Mouse (Mus musculus): ENCODE measurements around the gene Ccdc85c. TPM values are rescaled to one million over a fixed set of nuclear protein-coding genes. Genes with fewer than 3 reads are reported as not detected.
A peak's percentile ranks its signal among the peaks of the same experiment; 100 is the strongest.

Gene Ccdc85c
- polyA plus RNA-seq, 1 experiment from 2014 or later = 5.4 TPM

- Histone ChIP-seq H3K4me3 (no peak overlapping the region), H3K36me3 (no peaks in the 10 kb centered on the region), H3K27ac (no peak overlapping the region), H3K4me1 (peaks cover 32% of the 10 kb centered on the region), H3K27me3 (ENCODE audit: low read depth, poor library complexity, severe bottlenecking) (peaks cover 24% of the 10 kb centered on the region; the same call in 1 of the 2 replicates), H3K9me3 (replicated peaks) (no peaks in the 10 kb centered on the region)
- WGBS = 95% methylated on average over 8 of the region's 8 CpGs
- DNase-seq (ENCODE audit: low spot score) = no peak
Observed at GRCm38 (mm10) chr12:108287011-108287410, 11.8 kb upstream of the Ccdc85c start.

- H3K27me3 ChIP-seq (ENCODE audit: low read depth, poor library complexity, severe bottlenecking) = peaks cover 20% of the 10 kb centered on the region; the same call in 1 of the 2 replicates
- no peak overlapping the region for H3K27ac ChIP-seq
- no peaks in the 10 kb centered on the region for H3K9me3 ChIP-seq (replicated peaks)
- no peak for DNase-seq (ENCODE audit: low spot score)
- no peaks in the 10 kb centered on the region for H3K36me3 ChIP-seq
- peaks cover 26% of the 10 kb centered on the region for H3K4me1 ChIP-seq
- WGBS = 80% methylated on average over 4 of the region's 4 CpGs
- H3K4me3 ChIP-seq = no peak overlapping the region
Observed at GRCm38 (mm10) chr12:108286381-108286780, 11.2 kb upstream of the Ccdc85c start.

GRCm38 (mm10) chr12:108285225-108286011 is 10.2 kb upstream of the Ccdc85c start:
- Histone ChIP-seq H3K9me3 (replicated peaks) (no peaks in the 10 kb centered on the region), H3K36me3 (no peaks in the 10 kb centered on the region), H3K27ac (peak overlapping the region; percentile 69), H3K4me3 (0 out of 2 replicates have a peak overlapping the region, but pooled peaks have one; percentile 9), H3K4me1 (peaks cover 35% of the 10 kb centered on the region), H3K27me3 (ENCODE audit: low read depth, poor library complexity, severe bottlenecking) (peaks cover 26% of the 10 kb centered on the region; the same call in 1 of the 2 replicates)
- WGBS = 35% methylated on average over 11 of the region's 11 CpGs
- DNase-seq (ENCODE audit: low spot score) = peak; percentile 53

DNA sequence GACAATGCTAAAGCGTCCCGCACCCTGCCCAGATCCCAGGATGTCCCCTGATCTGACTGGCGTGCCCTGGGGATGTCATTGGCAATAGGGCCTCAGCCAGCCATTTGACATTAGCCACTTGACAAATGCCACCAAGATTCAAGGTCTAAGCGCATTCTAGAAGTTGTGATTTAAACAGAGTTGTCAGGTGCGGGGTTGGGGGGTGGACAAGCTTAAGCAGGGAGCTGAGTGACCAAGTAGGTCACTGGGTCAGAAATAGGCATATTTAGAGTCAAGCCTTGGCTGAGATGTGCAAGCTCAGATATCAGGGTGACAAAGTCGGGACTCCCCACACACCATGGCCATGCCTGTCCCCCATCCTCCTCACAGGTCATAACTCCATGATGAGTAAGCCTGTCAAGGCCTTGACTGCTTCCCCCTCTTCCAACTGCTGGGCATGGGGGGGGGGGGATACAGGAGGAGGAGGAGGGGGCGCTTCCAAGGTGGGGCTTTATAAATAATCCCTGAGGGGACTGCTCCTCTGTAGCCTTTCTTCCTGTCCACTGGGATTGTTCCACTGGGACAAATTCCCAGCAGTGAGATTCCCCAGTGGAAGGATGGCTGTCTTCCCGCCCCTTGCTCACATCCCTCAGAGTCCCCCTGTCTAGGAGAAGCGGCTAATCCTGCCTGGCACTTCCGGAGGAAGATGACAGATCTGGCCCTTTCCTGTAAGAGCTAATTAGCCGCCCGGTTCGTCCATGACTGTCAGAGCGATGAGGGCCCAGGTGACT is 9.4 kb upstream of the Ccdc85c start:
- WGBS = 34% methylated on average over 14 of the region's 14 CpGs
- H3K9me3 ChIP-seq (replicated peaks) = no peaks in the 10 kb centered on the region
- H3K27ac ChIP-seq = peak overlapping the region; percentile 69
- DNase-seq (ENCODE audit: low spot score) = no peak
- H3K4me1 ChIP-seq = peaks cover 39% of the 10 kb centered on the region
- peaks cover 21% of the 10 kb centered on the region; the same call in 1 of the 2 replicates for H3K27me3 ChIP-seq (ENCODE audit: low read depth, poor library complexity, severe bottlenecking)
- no peak overlapping the region for H3K4me3 ChIP-seq
- H3K36me3 ChIP-seq = no peaks in the 10 kb centered on the region

DNA sequence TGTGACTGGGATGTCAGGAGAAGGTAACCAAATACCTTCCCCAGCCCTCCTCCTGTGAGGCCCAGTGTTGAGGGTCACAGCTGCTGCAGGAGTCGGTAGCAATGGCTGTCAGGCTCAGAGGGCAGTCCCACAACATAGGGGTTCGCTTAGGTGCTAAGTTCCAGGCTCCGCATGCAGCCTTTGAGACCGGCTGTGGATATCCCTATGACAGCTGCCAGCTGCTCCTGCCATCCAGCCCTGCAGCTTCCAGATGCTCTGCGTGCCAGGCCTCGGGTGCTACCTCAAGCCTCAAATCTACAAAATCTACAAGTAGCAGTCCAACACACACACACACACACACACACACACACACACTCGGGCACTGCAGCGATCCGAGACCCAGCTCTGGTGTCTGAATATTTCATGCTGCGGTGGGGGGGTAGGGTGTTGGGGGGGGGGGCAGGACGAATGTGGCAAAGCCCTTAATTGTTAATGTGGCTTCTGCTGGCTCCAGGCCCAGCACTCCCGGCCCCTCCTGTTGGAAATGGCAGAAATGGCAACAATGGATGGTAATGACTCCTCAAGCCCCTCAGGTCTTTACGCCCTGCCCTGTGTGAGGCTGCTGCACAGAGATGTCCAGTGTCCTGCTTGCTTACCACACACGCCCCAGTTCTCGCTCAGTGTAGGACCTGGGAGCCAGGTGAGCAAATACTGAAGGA is 3.1 kb upstream of the Ccdc85c start:
- Histone ChIP-seq H3K4me3 (peak overlapping the region; percentile 68; the same call in 1 of the 2 replicates), H3K36me3 (no peaks in the 10 kb centered on the region), H3K27ac (no peak overlapping the region), H3K4me1 (peaks cover 61% of the 10 kb centered on the region), H3K9me3 (replicated peaks) (no peaks in the 10 kb centered on the region), H3K27me3 (ENCODE audit: low read depth, poor library complexity, severe bottlenecking) (peaks cover 50% of the 10 kb centered on the region)
- 46% methylated on average over 15 of the region's 15 CpGs for WGBS
- DNase-seq (ENCODE audit: low spot score) = no peak

DNA sequence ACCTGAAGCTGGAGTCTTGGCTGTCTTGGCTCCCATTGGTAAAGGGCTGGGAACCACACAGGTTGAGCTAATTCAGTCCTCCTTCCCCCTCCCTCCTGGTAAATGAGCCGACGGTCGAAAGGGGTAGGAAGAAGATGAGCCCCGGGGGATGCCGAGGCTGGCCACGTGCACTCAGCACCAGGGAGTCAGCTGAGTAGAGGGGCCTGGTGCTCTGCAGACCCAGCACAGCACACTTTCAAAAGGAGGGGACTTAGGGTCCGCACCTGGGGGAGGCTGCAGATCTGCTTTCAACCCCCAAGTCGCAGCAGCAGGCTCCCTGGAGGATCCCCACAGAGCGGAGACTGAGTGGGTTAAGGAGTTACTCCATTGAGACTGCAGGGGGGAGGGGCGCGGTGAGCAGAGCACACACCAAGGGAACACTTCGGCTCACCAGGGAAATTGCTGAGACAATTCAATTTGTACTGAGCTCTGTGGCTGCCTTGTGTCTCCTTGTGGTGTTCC is 2.2 kb upstream of the Ccdc85c start:
- 1% methylated on average over 12 of the region's 12 CpGs for WGBS
- Histone ChIP-seq H3K4me1 (peaks cover 71% of the 10 kb centered on the region), H3K36me3 (no peaks in the 10 kb centered on the region), H3K4me3 (peak overlapping the region; percentile 68), H3K27ac (peak overlapping the region; percentile 59; the same call in 1 of the 2 replicates), H3K27me3 (ENCODE audit: low read depth, poor library complexity, severe bottlenecking) (peaks cover 57% of the 10 kb centered on the region), H3K9me3 (replicated peaks) (no peaks in the 10 kb centered on the region)
- peak; percentile 59 for DNase-seq (ENCODE audit: low spot score)

GRCm38 (mm10) chr12:108275920-108276822 is 946 bp upstream of the Ccdc85c start:
- Histone ChIP-seq H3K9me3 (replicated peaks) (no peaks in the 10 kb centered on the region), H3K4me3 (peak overlapping the region; percentile 68), H3K4me1 (peaks cover 81% of the 10 kb centered on the region), H3K27me3 (ENCODE audit: low read depth, poor library complexity, severe bottlenecking) (peaks cover 55% of the 10 kb centered on the region), H3K36me3 (0 out of 2 replicates have a peak, but pooled peaks cover 2% of the 10 kb centered on the region), H3K27ac (peak overlapping the region; percentile 93)
- DNase-seq (ENCODE audit: low spot score) = peak; percentile 73
- under 1% methylated on average over 45 of the region's 47 CpGs for WGBS

DNA sequence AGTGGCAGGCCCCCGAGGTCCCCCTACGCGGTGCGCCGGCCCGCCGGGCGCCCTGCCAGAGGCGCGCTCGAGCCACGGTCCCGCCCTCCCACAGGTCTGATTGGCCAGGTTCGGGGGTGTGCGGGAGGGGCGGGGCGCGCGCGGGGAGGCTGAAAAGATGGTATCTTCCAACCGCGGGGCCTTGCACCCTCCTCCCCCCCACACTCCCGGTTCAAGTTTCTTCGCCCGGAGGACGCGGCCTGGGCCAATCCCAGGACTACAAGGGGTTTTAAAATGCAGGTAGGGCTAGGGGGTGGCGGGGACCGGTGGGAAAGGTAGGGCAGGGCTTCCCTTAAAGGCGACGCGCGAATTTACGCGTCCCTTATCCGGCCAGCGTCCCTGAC is 274 bp upstream of the Ccdc85c start:
- Histone ChIP-seq H3K9me3 (replicated peaks) (no peaks in the 10 kb centered on the region), H3K4me1 (peaks cover 80% of the 10 kb centered on the region), H3K27me3 (ENCODE audit: low read depth, poor library complexity, severe bottlenecking) (peaks cover 51% of the 10 kb centered on the region), H3K27ac (peak overlapping the region; percentile 93), H3K4me3 (peak overlapping the region; percentile 68), H3K36me3 (0 out of 2 replicates have a peak, but pooled peaks cover 2% of the 10 kb centered on the region)
- WGBS = 1% methylated on average over 37 of the region's 37 CpGs
- peak; percentile 100 for DNase-seq (ENCODE audit: low spot score)

DNA sequence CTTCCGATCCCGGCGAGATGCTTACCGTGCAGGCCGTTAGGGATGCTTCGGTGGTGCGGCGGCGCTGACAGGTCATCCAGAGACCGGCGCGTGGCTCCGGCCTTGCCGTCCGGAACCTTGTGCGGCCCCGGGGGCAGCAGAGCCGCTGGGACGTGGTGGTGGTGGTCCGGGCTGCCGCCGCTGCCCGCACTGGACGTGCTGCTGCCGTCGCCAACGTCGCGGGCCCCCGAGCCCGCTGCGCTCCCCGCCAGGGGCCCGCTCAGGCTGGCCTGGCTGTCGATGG is 971 bp downstream of the Ccdc85c start:
- Histone ChIP-seq H3K4me3 (peak overlapping the region; percentile 68), H3K27me3 (ENCODE audit: low read depth, poor library complexity, severe bottlenecking) (peaks cover 48% of the 10 kb centered on the region), H3K4me1 (peaks cover 87% of the 10 kb centered on the region), H3K9me3 (replicated peaks) (no peaks in the 10 kb centered on the region), H3K36me3 (0 out of 2 replicates have a peak, but pooled peaks cover 5% of the 10 kb centered on the region), H3K27ac (peak overlapping the region; percentile 93)
- DNase-seq (ENCODE audit: low spot score) = peak; percentile 51
- under 1% methylated on average over 35 of the region's 35 CpGs for WGBS

- 0 out of 2 replicates have a peak, but pooled peaks cover 5% of the 10 kb centered on the region for H3K36me3 ChIP-seq
- DNase-seq (ENCODE audit: low spot score) = no peak
- H3K27me3 ChIP-seq (ENCODE audit: low read depth, poor library complexity, severe bottlenecking) = peaks cover 42% of the 10 kb centered on the region
- no peaks in the 10 kb centered on the region for H3K9me3 ChIP-seq (replicated peaks)
- 5% methylated on average over 21 of the region's 21 CpGs for WGBS
- H3K4me1 ChIP-seq = peaks cover 90% of the 10 kb centered on the region
- peak overlapping the region; percentile 68 for H3K4me3 ChIP-seq
- H3K27ac ChIP-seq = peak overlapping the region; percentile 93
Observed at GRCm38 (mm10) chr12:108273466-108274312, 1.5 kb downstream of the Ccdc85c start.

DNA sequence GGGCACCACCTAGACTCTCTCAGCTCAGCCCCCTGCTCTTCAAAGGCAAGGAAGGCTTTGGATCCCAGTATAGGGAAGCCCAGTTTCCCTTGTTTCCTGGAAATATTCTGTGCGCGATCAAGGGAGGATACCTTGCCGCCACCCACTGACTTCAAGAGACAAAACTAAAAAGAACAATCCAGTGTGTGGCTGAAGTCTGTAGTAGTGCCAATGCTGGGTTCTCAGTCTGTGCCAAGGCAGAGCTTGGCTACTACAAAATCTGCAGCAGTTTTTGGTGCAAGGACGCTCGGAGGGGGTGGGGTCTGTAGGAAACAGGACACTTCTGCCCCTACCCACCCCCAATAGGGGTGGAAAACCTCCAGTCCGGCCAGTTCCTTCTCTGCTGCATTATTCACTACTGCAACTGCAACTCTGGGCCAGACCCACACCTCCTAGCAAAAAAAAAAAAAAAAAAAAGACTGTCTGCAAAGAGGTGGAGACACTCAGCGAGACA is 3.0 kb downstream of the Ccdc85c start:
- peaks cover 27% of the 10 kb centered on the region for H3K27me3 ChIP-seq (ENCODE audit: low read depth, poor library complexity, severe bottlenecking)
- DNase-seq (ENCODE audit: low spot score) = no peak
- H3K9me3 ChIP-seq (replicated peaks) = no peaks in the 10 kb centered on the region
- H3K36me3 ChIP-seq = peaks cover 5% of the 10 kb centered on the region; the same call in 1 of the 2 replicates
- H3K4me1 ChIP-seq = peaks cover 85% of the 10 kb centered on the region
- no peak overlapping the region for H3K27ac ChIP-seq
- no peak overlapping the region for H3K4me3 ChIP-seq
- WGBS = 59% methylated on average over 7 of the region's 7 CpGs
